Mouse (Mus musculus): Measurements from ENCODE around the gene Otos. TPM values are rescaled to one million over a fixed set of nuclear protein-coding genes. Genes with fewer than 3 reads are reported as not detected.

The Otos gene
- polyA plus RNA-seq, 1 experiment from 2014 or later, result 0.08 TPM

GRCm38 (mm10) chr1:92640393-92640792 lies 8.2 kb downstream of the Otos start:
- Histone ChIP-seq H3K9ac (ENCODE audit: low read length) (no peak overlapping the region; the same call in 1 of the 2 replicates), H3K4me2 (no peak overlapping the region), H3K27me3 (ENCODE audit: control insufficient read depth, insufficient read depth, low read length) (no peaks in the 10 kb centered on the region), H3K4me1 (ENCODE audit: control insufficient read depth, insufficient read depth, low read length) (peaks cover 10% of the 10 kb centered on the region), H3K9me3 (ENCODE audit: control insufficient read depth, low read length) (no peaks in the 10 kb centered on the region), H3K4me3 (ENCODE audit: low read depth, low read length) (no peak overlapping the region), H3K36me3 (ENCODE audit: control insufficient read depth, insufficient read depth, low read length) (peaks cover 8% of the 10 kb centered on the region; the same call in 1 of the 2 replicates), H3K27ac (ENCODE audit: low read depth, low read length) (no peak overlapping the region)
- ATAC-seq (ENCODE audit: low FRiP score) (no peak), DNase-seq (ENCODE audit: low spot score, missing footprints) (no peak)
- WGBS, result 93% methylated on average over 6 of the region's 6 CpGs

DNA sequence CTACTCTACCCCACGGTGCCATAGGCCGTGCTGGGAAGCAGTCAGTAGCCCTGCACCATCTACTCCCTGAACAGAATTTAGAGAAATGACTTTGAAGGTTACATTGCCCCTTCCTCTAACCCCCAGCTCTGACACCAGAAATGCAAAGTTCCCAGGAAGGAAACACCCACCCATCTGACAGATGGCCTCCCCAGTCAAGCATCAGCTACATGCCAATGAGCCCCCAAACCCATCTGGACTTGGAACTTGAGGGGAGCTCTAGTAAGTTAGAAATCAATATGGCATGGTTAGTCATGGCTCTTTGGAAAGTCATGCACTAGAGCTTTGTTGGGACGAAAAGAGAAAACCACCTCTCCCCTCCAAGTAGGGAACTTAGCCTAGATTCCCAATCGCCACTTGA lies 9.9 kb downstream of the Otos start:
- H3K36me3 ChIP-seq (ENCODE audit: control insufficient read depth, insufficient read depth, low read length), result peaks cover 8% of the 10 kb centered on the region; the same call in 1 of the 2 replicates
- H3K27me3 ChIP-seq (ENCODE audit: control insufficient read depth, insufficient read depth, low read length), result no peaks in the 10 kb centered on the region
- WGBS, result 92% methylated on average over 4 of the region's 4 CpGs
- no peak overlapping the region for H3K4me3 ChIP-seq (ENCODE audit: low read depth, low read length)
- H3K4me1 ChIP-seq (ENCODE audit: control insufficient read depth, insufficient read depth, low read length), result peaks cover 13% of the 10 kb centered on the region
- no peak for ATAC-seq (ENCODE audit: low FRiP score)
- no peaks in the 10 kb centered on the region for H3K9me3 ChIP-seq (ENCODE audit: control insufficient read depth, low read length)
- no peak for DNase-seq (ENCODE audit: low spot score, missing footprints)
- no peak overlapping the region for H3K27ac ChIP-seq (ENCODE audit: low read depth, low read length)
- no peak overlapping the region for H3K4me2 ChIP-seq
- no peak overlapping the region for H3K9ac ChIP-seq (ENCODE audit: low read length)

DNA sequence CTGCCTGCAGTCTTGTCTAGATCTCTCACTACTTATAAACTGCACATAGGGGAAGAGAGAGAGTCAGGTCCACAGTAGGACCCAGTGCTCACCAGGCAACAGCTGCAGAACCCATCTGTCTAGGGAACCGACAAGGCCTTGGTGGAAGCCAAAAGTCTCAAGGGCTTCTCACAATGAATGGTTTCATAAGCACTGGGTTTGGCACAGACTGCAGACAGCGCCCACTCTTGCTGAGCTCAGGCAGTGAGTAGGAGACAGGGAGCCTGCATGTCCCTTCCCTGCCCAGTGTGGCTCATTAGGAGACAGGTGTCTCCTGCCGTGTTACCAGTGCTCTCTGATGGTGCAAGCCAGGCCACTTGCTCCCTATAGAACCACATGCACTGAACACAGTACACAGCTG lies 10.5 kb downstream of the Otos start:
- ATAC-seq (ENCODE audit: low FRiP score) (no peak), DNase-seq (ENCODE audit: low spot score, missing footprints) (no peak)
- Histone ChIP-seq H3K9ac (ENCODE audit: low read length) (no peak overlapping the region), H3K9me3 (ENCODE audit: control insufficient read depth, low read length) (no peaks in the 10 kb centered on the region), H3K27ac (ENCODE audit: low read depth, low read length) (no peak overlapping the region), H3K4me2 (no peak overlapping the region), H3K36me3 (ENCODE audit: control insufficient read depth, insufficient read depth, low read length) (peaks cover 8% of the 10 kb centered on the region; the same call in 1 of the 2 replicates), H3K27me3 (ENCODE audit: control insufficient read depth, insufficient read depth, low read length) (no peaks in the 10 kb centered on the region), H3K4me1 (ENCODE audit: control insufficient read depth, insufficient read depth, low read length) (peaks cover 13% of the 10 kb centered on the region), H3K4me3 (ENCODE audit: low read depth, low read length) (no peak overlapping the region)
- WGBS, result 92% methylated on average over 3 of the region's 3 CpGs

DNA sequence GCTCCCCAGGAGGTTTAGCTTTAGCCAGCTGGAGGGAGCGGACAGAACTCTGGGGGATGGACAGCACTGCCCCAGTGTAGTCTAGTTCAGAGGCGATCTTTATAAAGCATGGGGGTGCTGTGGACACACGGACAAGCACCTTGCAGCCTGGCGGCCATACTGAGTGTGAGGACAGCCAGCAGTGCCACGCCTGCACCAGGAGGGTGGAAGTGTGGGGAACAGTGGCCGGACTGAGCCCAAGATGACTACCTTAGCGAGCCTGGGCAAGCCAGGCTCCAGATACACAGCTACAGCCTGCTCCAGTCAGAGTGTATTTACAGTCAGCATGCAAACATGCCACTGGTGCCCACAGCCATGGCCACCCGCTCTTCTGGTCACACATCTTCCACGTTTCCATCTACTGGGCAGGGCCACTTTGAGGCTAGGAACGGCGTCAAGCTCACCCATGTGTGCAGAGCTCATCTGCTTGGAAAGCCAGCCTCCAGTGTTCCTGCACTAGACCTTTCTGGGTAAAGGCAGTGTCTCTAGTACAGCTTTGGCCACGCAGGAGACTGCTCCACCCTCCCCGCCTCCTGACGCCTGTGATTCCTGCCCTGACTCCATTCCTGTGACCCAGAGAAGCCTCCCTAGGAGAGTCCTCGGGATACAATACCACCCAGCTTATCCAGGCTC lies 11.0 kb downstream of the Otos start:
- Histone ChIP-seq H3K27ac (ENCODE audit: low read depth, low read length) (no peak overlapping the region), H3K4me2 (no peak overlapping the region), H3K36me3 (ENCODE audit: control insufficient read depth, insufficient read depth, low read length) (peaks cover 8% of the 10 kb centered on the region; the same call in 1 of the 2 replicates), H3K4me1 (ENCODE audit: control insufficient read depth, insufficient read depth, low read length) (peaks cover 13% of the 10 kb centered on the region), H3K9ac (ENCODE audit: low read length) (no peak overlapping the region), H3K27me3 (ENCODE audit: control insufficient read depth, insufficient read depth, low read length) (no peaks in the 10 kb centered on the region), H3K4me3 (ENCODE audit: low read depth, low read length) (no peak overlapping the region), H3K9me3 (ENCODE audit: control insufficient read depth, low read length) (no peaks in the 10 kb centered on the region)
- ATAC-seq (ENCODE audit: low FRiP score) (no peak), DNase-seq (ENCODE audit: low spot score, missing footprints) (no peak)
- 93% methylated on average over 15 of the region's 15 CpGs for WGBS

DNA sequence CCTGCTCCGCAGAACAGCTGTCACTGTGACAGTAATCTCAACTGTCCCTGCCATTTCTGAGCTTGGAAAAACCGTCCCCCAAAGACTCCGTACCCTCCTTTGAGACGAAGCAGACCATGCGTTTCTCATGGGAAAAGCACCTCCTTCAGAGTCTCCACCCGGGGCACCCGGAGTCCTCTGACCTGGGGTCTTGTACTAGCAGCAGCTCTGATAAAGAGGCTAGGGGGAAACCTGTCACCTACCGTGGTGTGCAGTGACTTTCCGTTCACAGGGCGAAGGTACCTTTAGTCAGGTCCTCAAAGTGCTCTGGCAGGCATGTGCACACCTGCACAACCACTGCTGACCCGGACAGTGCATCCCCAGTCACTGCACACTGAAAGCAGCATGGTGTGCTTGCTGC lies 12.0 kb downstream of the Otos start:
- 93% methylated on average over 11 of the region's 11 CpGs for whole genome bisulfite sequencing
- H3K27me3 ChIP-seq (ENCODE audit: control insufficient read depth, insufficient read depth, low read length), result no peaks in the 10 kb centered on the region
- peaks cover 8% of the 10 kb centered on the region; the same call in 1 of the 2 replicates for H3K36me3 ChIP-seq (ENCODE audit: control insufficient read depth, insufficient read depth, low read length)
- no peak overlapping the region for H3K27ac ChIP-seq (ENCODE audit: low read depth, low read length)
- no peaks in the 10 kb centered on the region for H3K9me3 ChIP-seq (ENCODE audit: control insufficient read depth, low read length)
- ATAC-seq (ENCODE audit: low FRiP score) (no peak), DNase-seq (ENCODE audit: low spot score, missing footprints) (no peak)
- H3K4me1 ChIP-seq (ENCODE audit: control insufficient read depth, insufficient read depth, low read length), result peaks cover 10% of the 10 kb centered on the region
- no peak overlapping the region for H3K9ac ChIP-seq (ENCODE audit: low read length)
- no peak overlapping the region for H3K4me2 ChIP-seq
- H3K4me3 ChIP-seq (ENCODE audit: low read depth, low read length), result no peak overlapping the region

- no peak overlapping the region for H3K4me3 ChIP-seq (ENCODE audit: low read depth, low read length)
- peaks cover 8% of the 10 kb centered on the region for H3K4me1 ChIP-seq (ENCODE audit: control insufficient read depth, insufficient read depth, low read length)
- H3K9me3 ChIP-seq (ENCODE audit: control insufficient read depth, low read length), result no peaks in the 10 kb centered on the region
- no peak for DNase-seq (ENCODE audit: low spot score, missing footprints)
- H3K27ac ChIP-seq (ENCODE audit: low read depth, low read length), result no peak overlapping the region
- no peak for ATAC-seq (ENCODE audit: low FRiP score)
- H3K36me3 ChIP-seq (ENCODE audit: control insufficient read depth, insufficient read depth, low read length), result peaks cover 8% of the 10 kb centered on the region; the same call in 1 of the 2 replicates
- H3K9ac ChIP-seq (ENCODE audit: low read length), result no peak overlapping the region
- 91% methylated on average over 8 of the region's 8 CpGs for WGBS
- no peak overlapping the region for H3K4me2 ChIP-seq
- H3K27me3 ChIP-seq (ENCODE audit: control insufficient read depth, insufficient read depth, low read length), result no peaks in the 10 kb centered on the region
These were observed 12.6 kb downstream of the Otos start for GRCm38 (mm10) chr1:92636015-92636414.

DNA sequence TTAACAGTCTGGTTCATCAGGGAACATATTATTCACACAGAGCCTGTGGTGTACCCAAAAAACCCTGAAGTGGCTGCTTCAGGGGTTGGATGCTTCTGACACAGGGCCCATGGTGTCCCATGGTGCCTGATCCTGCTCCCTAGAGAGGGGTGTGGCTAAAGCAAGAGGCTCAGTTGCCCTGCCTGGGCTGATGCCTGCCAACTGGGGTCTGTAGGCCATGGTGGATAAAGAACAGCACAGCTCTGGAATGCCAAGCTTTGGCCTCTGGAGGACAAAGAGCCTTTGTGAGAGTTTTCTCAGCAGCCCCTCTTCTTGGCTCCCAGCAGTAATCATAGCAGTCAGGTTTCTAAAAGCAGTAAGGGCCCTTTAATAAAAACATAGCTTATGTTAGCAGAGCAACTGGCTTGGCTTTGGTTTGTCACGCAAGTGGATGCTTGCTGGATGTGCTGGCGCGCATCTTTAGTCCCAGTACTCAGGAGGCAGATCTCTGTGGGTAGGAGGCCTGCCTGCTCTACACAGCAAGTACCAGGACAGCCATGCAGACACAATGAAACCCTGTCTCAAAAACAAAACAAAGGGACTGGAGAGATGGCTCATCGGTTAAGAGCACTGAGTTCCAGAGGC lies 13.6 kb downstream of the Otos start:
- peaks cover 8% of the 10 kb centered on the region; the same call in 1 of the 2 replicates for H3K36me3 ChIP-seq (ENCODE audit: control insufficient read depth, insufficient read depth, low read length)
- DNase-seq (ENCODE audit: low spot score, missing footprints), result no peak
- H3K4me1 ChIP-seq (ENCODE audit: control insufficient read depth, insufficient read depth, low read length), result peaks cover 4% of the 10 kb centered on the region
- no peak overlapping the region for H3K27ac ChIP-seq (ENCODE audit: low read depth, low read length)
- H3K4me2 ChIP-seq, result no peak overlapping the region
- H3K4me3 ChIP-seq (ENCODE audit: low read depth, low read length), result no peak overlapping the region
- WGBS, result 80% methylated on average over 4 of the region's 4 CpGs
- no peaks in the 10 kb centered on the region for H3K9me3 ChIP-seq (ENCODE audit: control insufficient read depth, low read length)
- peak; percentile 54; the same call in 1 of the 2 replicates for ATAC-seq (ENCODE audit: low FRiP score)
- no peak overlapping the region for H3K9ac ChIP-seq (ENCODE audit: low read length)
- H3K27me3 ChIP-seq (ENCODE audit: control insufficient read depth, insufficient read depth, low read length), result no peaks in the 10 kb centered on the region

GRCm38 (mm10) chr1:92634569-92634968 lies 14.1 kb downstream of the Otos start:
- 74% methylated on average over 1 of the region's 1 CpGs for WGBS
- Histone ChIP-seq H3K27me3 (ENCODE audit: control insufficient read depth, insufficient read depth, low read length) (no peaks in the 10 kb centered on the region), H3K27ac (ENCODE audit: low read depth, low read length) (no peak overlapping the region), H3K36me3 (ENCODE audit: control insufficient read depth, insufficient read depth, low read length) (peaks cover 8% of the 10 kb centered on the region; the same call in 1 of the 2 replicates), H3K4me3 (ENCODE audit: low read depth, low read length) (no peak overlapping the region), H3K4me1 (ENCODE audit: control insufficient read depth, insufficient read depth, low read length) (peaks cover 4% of the 10 kb centered on the region), H3K9me3 (ENCODE audit: control insufficient read depth, low read length) (no peaks in the 10 kb centered on the region), H3K4me2 (no peak overlapping the region), H3K9ac (ENCODE audit: low read length) (no peak overlapping the region)
- ATAC-seq (ENCODE audit: low FRiP score), result no peak
- peak; percentile 60 for DNase-seq (ENCODE audit: low spot score, missing footprints)

DNA sequence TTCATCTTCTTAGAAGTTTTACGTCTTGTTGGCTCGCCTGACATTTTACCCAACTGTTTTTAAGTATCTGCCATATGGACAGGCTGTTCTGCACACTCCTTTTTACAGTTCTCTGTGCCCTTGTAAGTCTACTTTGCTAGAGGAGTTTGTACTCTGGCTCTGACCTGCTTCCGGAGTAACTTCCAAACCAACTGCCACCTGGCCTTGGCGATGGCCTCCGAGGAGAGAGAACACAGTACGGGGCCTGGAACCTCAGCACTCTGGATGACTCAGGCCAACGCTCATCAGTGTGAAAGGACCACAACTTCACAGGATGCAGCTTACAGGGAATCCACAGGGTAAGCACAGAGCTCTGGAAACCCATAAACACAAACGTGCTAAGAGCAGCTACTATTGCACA lies 14.9 kb downstream of the Otos start:
- DNase-seq (ENCODE audit: low spot score, missing footprints) (no peak), ATAC-seq (ENCODE audit: low FRiP score) (no peak)
- WGBS, result 93% methylated on average over 8 of the region's 8 CpGs
- Histone ChIP-seq H3K4me2 (no peak overlapping the region), H3K9ac (ENCODE audit: low read length) (no peak overlapping the region), H3K36me3 (ENCODE audit: control insufficient read depth, insufficient read depth, low read length) (peaks cover 8% of the 10 kb centered on the region; the same call in 1 of the 2 replicates), H3K27ac (ENCODE audit: low read depth, low read length) (no peak overlapping the region), H3K4me3 (ENCODE audit: low read depth, low read length) (no peak overlapping the region), H3K4me1 (ENCODE audit: control insufficient read depth, insufficient read depth, low read length) (peaks cover 4% of the 10 kb centered on the region), H3K9me3 (ENCODE audit: control insufficient read depth, low read length) (no peaks in the 10 kb centered on the region), H3K27me3 (ENCODE audit: control insufficient read depth, insufficient read depth, low read length) (no peaks in the 10 kb centered on the region)
